Mouse (Mus musculus) embryonic facial prominence, embryonic 10.5 days (tissue): Measurements from ENCODE around the gene Pomp. TPM values are rescaled to one million over a fixed set of nuclear protein-coding genes. Genes with fewer than 3 reads are reported as not detected.

Experiments
- DNase-seq: peaks from one replicate; pipeline ENCODE4 v3.0.0-alpha.2; 2017; ENCODE audit warnings: low spot score
- H3K27ac ChIP-seq: fragments of 300-500 bp; sonication (generic); replicated peaks from 2 replicates; pipeline ENCODE4 v1.5.1; 2016; ENCODE audit warnings: mild to moderate bottlenecking
- H3K27me3 ChIP-seq: fragments of 300-500 bp; sonication (generic); replicated peaks from 2 replicates; pipeline ENCODE4 v1.6.1; 2016; ENCODE audit warnings: low read depth, mild to moderate bottlenecking; ENCODE audit not compliant: poor library complexity, severe bottlenecking
- H3K36me3 ChIP-seq: fragments of 300-500 bp; sonication (generic); replicated peaks from 2 replicates; pipeline ENCODE4 v1.6.1; 2016; ENCODE audit warnings: mild to moderate bottlenecking, moderate library complexity
- H3K4me1 ChIP-seq: fragments of 300-500 bp; sonication (generic); 2 replicates; pipeline ENCODE4 v1.6.1; 2016
- H3K4me3 ChIP-seq: fragments of 300-500 bp; sonication (generic); 2 replicates; pipeline ENCODE4 v1.5.1; 2016; ENCODE audit warnings: mild to moderate bottlenecking, moderate library complexity
- H3K9me3 ChIP-seq: fragments of 300-500 bp; sonication (generic); 2 replicates; pipeline ENCODE4 v1.6.1; 2016; ENCODE audit warnings: mild to moderate bottlenecking
- WGBS: fragments of 180-500 bp; shearing (Covaris S2); methylation state at CpG from one replicate; pipeline ENCODE4 v1.1.7; 2016; 5-methylcytosine and 5-hydroxymethylcytosine counted together
- polyA plus RNA-seq: library from polyadenylated mRNA; unstranded; fragments of >200 nt; fragmentation: Nextera tagmentation; extraction: Ambion mirVana; gene quantifications from 2 replicates; pipeline ENCODE4 v1.2.1, GENCODE M21; 2016

The Pomp gene
- polyA plus RNA-seq = 513 and 534 TPM in 2 replicates

- no peaks in the 10 kb centered on the region for H3K9me3 ChIP-seq
- peak within 1 kb of the TSS; percentile 92 for H3K27ac ChIP-seq
Measured at GRCm38 (mm10) chr5:147860449-147861261, at the start of gene Pomp. Gene Pomp, plus strand, starts transcription at chr5:147860461.

GRCm38 (mm10) chr5:147812255-147813040 lies 47.8 kb upstream of the Pomp start:
- Histone ChIP-seq H3K36me3 (no peaks in the 10 kb centered on the region), H3K27me3 (no peaks in the 10 kb centered on the region), H3K9me3 (no peaks in the 10 kb centered on the region), H3K4me1 (no peaks in the 10 kb centered on the region), H3K4me3 (no peak overlapping the region), H3K27ac (no peak overlapping the region)
- 88% methylated on average over 13 of the region's 13 CpGs for WGBS
- no peak for DNase-seq

More at GRCm38 (mm10) chr5:147860449-147861261, at the start of gene Pomp:
- no peaks in the 10 kb centered on the region for H3K27me3 ChIP-seq
- peak; percentile 95 for DNase-seq
- peaks cover 16% of the 10 kb centered on the region for H3K4me1 ChIP-seq
- H3K36me3 ChIP-seq = peaks cover 35% of the 10 kb centered on the region
- peak within 1 kb of the TSS; percentile 99 for H3K4me3 ChIP-seq
- under 1% methylated on average over 68 of the region's 68 CpGs for WGBS

GRCm38 (mm10) chr5:147814971-147815370 lies 45.3 kb upstream of the Pomp start:
- Histone ChIP-seq H3K27me3 (no peaks in the 10 kb centered on the region), H3K9me3 (peaks cover 9% of the 10 kb centered on the region), H3K27ac (no peak overlapping the region), H3K4me3 (no peak overlapping the region), H3K4me1 (no peaks in the 10 kb centered on the region), H3K36me3 (no peaks in the 10 kb centered on the region)
- WGBS = 80% methylated on average over 13 of the region's 13 CpGs
- no peak for DNase-seq

GRCm38 (mm10) chr5:147815592-147815991 lies 44.7 kb upstream of the Pomp start:
- peaks cover 9% of the 10 kb centered on the region for H3K9me3 ChIP-seq
- WGBS = 84% methylated on average over 8 of the region's 8 CpGs
- H3K36me3 ChIP-seq = no peaks in the 10 kb centered on the region
- DNase-seq = no peak
- H3K27ac ChIP-seq = no peak overlapping the region
- H3K4me1 ChIP-seq = no peaks in the 10 kb centered on the region
- no peak overlapping the region for H3K4me3 ChIP-seq
- no peaks in the 10 kb centered on the region for H3K27me3 ChIP-seq

GRCm38 (mm10) chr5:147816465-147816864 lies 43.8 kb upstream of the Pomp start:
- Histone ChIP-seq H3K27ac (no peak overlapping the region), H3K9me3 (peaks cover 9% of the 10 kb centered on the region), H3K27me3 (no peaks in the 10 kb centered on the region), H3K4me3 (no peak overlapping the region), H3K36me3 (no peaks in the 10 kb centered on the region), H3K4me1 (no peaks in the 10 kb centered on the region)
- DNase-seq = no peak
- 64% methylated on average over 4 of the region's 4 CpGs for WGBS

GRCm38 (mm10) chr5:147817747-147818496 lies 42.3 kb upstream of the Pomp start:
- H3K27ac ChIP-seq = no peak overlapping the region
- H3K36me3 ChIP-seq = no peaks in the 10 kb centered on the region
- H3K9me3 ChIP-seq = peaks cover 9% of the 10 kb centered on the region
- 90% methylated on average over 9 of the region's 9 CpGs for WGBS
- H3K27me3 ChIP-seq = no peaks in the 10 kb centered on the region
- no peak for DNase-seq
- no peaks in the 10 kb centered on the region for H3K4me1 ChIP-seq
- no peak overlapping the region for H3K4me3 ChIP-seq

- no peak for DNase-seq
- Histone ChIP-seq H3K27ac (no peak overlapping the region), H3K4me1 (no peaks in the 10 kb centered on the region), H3K4me3 (no peak overlapping the region), H3K9me3 (peaks cover 9% of the 10 kb centered on the region), H3K27me3 (no peaks in the 10 kb centered on the region), H3K36me3 (no peaks in the 10 kb centered on the region)
- WGBS = 91% methylated on average over 8 of the region's 8 CpGs
Measured at GRCm38 (mm10) chr5:147818866-147819265, 41.4 kb upstream of the Pomp start.

GRCm38 (mm10) chr5:147819895-147820294 lies 40.4 kb upstream of the Pomp start:
- H3K27ac ChIP-seq = no peak overlapping the region
- no peaks in the 10 kb centered on the region for H3K27me3 ChIP-seq
- no peaks in the 10 kb centered on the region for H3K36me3 ChIP-seq
- H3K9me3 ChIP-seq = peaks cover 9% of the 10 kb centered on the region
- DNase-seq = no peak
- 84% methylated on average over 7 of the region's 7 CpGs for WGBS
- no peak overlapping the region for H3K4me3 ChIP-seq
- H3K4me1 ChIP-seq = no peaks in the 10 kb centered on the region

- H3K9me3 ChIP-seq = no peaks in the 10 kb centered on the region
- DNase-seq = no peak
- H3K4me1 ChIP-seq = peaks cover 15% of the 10 kb centered on the region
- no peaks in the 10 kb centered on the region for H3K27me3 ChIP-seq
- no peaks in the 10 kb centered on the region for H3K36me3 ChIP-seq
- no peak overlapping the region for H3K27ac ChIP-seq
- no peak overlapping the region for H3K4me3 ChIP-seq
- WGBS = 85% methylated on average over 13 of the region's 13 CpGs
Measured at GRCm38 (mm10) chr5:147824021-147824605, 36.1 kb upstream of the Pomp start.

GRCm38 (mm10) chr5:147825375-147825969 lies 34.8 kb upstream of the Pomp start:
- Histone ChIP-seq H3K27ac (no peak overlapping the region), H3K27me3 (no peaks in the 10 kb centered on the region), H3K4me3 (no peak overlapping the region), H3K36me3 (no peaks in the 10 kb centered on the region), H3K4me1 (peaks cover 15% of the 10 kb centered on the region), H3K9me3 (no peaks in the 10 kb centered on the region)
- 54% methylated on average over 22 of the region's 22 CpGs for WGBS
- no peak for DNase-seq

GRCm38 (mm10) chr5:147826091-147826490 lies 34.2 kb upstream of the Pomp start:
- no peak for DNase-seq
- Histone ChIP-seq H3K4me3 (no peak overlapping the region), H3K4me1 (peaks cover 15% of the 10 kb centered on the region), H3K36me3 (no peaks in the 10 kb centered on the region), H3K9me3 (no peaks in the 10 kb centered on the region), H3K27ac (no peak overlapping the region), H3K27me3 (no peaks in the 10 kb centered on the region)
- 68% methylated on average over 9 of the region's 9 CpGs for WGBS

- no peak for DNase-seq
- H3K27ac ChIP-seq = no peak overlapping the region
- H3K9me3 ChIP-seq = no peaks in the 10 kb centered on the region
- peaks cover 15% of the 10 kb centered on the region for H3K4me1 ChIP-seq
- no peaks in the 10 kb centered on the region for H3K36me3 ChIP-seq
- no peaks in the 10 kb centered on the region for H3K27me3 ChIP-seq
- 49% methylated on average over 5 of the region's 5 CpGs for WGBS
- no peak overlapping the region for H3K4me3 ChIP-seq
Measured at GRCm38 (mm10) chr5:147826546-147826945, 33.7 kb upstream of the Pomp start.
